Mouse (Mus musculus) retina, postnatal 7 days (tissue): ENCODE data around the gene Tmem200a.

ENCODE experiments used
- DNase-seq: peaks from one replicate; pipeline ENCODE4 v3.0.0-alpha.2; 2012; ENCODE audit warnings: low read depth, low spot score

Gene Tmem200a

DNA sequence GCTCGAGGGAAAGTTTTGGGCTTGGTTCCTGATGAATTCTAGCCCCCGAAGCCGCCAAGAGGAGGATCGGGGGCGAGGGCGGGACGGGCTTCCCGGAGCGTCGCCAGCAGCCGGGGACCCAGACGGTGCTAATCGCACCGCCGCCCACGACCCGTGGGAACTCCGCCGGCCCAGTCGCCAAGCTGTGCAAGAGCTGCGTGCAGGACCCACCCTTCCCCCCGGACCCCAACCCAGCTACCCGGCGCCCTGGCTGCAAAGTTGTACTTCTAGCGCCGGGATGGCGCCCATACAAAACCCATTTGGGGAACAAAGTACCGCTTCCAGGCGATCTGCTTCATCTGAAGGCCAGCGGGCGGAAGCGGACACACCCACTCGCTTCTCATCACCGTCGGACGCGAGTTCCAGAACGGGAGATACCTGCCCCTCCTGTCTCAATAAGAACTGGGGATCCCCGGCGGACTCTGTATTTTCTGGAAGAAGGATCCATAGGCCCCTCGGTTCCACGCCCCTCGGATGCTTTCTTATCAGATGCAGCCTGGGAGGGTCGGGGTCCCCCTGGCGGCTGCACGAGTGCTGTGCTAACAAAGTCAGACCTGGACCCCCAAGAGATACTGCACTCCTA lies at the start of gene Tmem200a:
Tmem200a (minus strand) TSS at position 532 of the 622 bp plus-strand sequence.
- peak; percentile 43 for DNase-seq

DNA sequence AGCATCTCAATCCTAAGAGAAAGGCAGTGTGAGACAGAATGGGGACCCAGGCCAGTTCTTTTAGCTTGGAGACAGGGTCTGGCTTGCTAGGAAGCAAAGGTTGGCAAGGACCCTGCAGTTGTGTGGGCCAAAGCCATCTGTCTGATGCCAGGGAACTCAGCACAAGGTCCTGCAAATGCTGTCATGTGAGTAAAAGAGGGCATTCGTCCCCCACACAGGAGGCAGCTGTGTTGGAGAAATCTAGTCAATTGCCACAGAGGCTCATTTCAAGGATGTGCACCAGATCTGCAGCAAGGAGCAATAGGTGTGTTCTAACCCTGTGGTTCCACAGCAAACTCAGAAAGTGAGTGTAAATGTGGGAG lies 41.0 kb upstream of the Tmem200a start:
- no peak for DNase-seq

DNA sequence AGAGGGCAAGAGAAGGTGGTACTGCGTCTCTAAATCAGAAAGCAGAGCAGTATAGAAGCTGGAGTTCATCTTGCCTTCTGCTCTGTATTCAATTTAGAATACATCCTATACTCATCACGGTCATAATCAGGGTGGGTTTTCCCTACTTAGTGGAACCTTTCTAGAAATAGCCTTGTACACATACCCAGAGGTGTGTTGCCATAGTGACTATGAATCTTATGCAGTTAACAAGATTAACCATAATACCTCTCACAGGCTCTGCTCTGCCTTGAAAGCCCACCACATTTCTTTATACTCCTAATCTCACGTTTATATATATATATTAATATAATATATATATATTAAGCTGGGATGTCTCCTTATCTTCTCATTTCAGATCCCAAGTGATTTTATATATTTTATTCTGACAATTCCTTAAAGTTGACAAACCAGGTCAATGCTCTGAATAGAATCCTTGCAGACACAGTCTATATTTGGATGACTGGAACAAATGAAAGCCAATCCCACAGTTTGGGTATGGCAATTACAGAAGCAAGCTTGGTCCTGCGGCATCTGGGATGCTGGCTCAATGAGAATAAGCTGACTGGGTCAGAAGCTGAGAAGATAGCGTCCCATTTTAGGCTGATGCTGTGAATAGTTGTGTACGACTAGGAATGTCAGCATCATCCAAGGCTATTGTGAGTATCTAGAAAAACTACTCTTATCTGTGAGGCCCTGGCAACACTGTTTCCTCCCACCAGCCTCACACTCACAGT lies 40.4 kb upstream of the Tmem200a start:
- no peak for DNase-seq

DNA sequence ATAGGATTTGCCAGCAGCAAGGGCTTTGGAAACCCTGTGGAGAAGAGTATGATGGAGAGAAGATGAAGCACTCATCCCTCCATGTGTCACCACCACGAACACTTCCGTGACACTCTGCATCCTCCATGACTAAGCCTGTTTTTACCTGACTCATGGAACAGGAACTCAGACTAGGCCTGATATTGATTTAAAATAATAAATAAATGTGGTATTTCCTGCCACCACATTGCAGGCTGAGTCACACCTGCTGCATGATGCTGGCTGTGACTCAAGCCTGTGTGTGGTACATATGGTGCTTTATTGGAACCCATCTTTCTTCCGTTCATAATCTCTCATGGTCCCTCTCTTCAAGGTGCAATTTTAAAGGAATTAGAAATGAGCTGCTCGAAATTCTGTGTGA lies 35.6 kb upstream of the Tmem200a start:
- no peak for DNase-seq

DNA sequence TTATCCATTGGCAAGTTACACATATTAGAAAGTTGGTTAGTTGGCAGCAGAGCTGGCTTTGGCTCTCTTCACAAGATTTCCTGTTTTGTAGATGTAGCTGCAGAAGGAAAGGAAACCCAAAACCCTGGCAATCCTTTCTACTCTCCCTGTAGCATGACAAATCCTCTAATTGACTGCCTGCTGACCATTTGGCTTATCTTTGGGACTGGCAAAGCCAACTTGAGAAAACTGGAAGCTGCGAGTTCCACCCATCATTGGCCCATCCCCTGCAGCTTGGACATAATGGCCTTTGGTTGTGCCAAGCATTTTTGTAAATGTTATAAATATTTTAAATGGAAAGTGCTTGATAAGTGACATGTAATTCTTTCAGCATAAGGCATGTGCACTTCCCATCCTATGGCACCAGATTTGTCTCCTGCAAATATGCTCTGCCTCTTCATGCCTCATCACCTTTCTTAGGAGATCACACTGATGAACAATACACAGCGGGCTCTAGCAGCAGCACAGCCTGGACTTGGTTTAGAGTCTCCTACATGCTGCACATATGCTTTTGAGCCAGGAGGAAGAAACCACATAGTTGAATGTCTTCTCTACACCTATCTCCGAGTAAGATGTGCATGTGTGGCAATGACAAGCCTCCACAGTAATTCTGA lies 24.6 kb upstream of the Tmem200a start:
- no peak for DNase-seq

DNA sequence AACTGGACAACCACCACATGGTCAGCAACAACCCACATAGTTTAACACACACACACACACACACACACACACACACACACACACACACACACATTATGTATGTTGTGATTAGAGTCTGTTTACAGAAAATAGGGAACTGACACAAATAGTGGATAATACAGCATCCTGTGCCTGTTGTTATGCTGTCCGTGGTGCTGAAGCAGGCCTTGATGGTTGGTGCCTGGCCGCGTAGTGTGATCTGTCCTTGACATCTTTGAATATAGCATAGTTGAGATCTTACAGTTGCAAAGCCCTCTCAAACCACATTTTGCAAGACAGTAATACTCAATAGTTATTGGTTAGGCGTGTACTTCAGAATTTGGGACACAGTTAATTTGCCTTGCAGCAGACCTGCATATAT lies 3.2 kb upstream of the Tmem200a start:
- DNase-seq = no peak

DNA sequence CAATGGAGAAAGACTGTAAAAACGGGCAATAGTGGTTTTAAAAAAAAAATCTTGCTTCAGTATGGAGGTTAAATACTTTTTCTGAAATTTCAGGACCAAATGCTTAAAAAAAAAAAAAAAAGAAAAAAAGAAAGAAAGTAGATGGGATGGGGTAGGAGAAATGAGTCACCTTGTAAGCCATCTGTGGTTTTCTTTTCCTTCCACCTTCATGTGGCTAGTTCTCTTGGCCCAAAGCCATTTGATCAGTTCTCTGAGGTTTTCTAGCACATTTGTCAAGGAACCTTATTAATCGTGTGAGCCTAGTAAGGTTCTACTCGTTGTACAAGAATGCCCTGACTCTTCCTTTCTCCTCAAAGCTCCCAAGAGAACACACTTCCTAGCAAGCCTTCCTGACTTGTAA lies 826 bp upstream of the Tmem200a start:
- no peak for DNase-seq

DNA sequence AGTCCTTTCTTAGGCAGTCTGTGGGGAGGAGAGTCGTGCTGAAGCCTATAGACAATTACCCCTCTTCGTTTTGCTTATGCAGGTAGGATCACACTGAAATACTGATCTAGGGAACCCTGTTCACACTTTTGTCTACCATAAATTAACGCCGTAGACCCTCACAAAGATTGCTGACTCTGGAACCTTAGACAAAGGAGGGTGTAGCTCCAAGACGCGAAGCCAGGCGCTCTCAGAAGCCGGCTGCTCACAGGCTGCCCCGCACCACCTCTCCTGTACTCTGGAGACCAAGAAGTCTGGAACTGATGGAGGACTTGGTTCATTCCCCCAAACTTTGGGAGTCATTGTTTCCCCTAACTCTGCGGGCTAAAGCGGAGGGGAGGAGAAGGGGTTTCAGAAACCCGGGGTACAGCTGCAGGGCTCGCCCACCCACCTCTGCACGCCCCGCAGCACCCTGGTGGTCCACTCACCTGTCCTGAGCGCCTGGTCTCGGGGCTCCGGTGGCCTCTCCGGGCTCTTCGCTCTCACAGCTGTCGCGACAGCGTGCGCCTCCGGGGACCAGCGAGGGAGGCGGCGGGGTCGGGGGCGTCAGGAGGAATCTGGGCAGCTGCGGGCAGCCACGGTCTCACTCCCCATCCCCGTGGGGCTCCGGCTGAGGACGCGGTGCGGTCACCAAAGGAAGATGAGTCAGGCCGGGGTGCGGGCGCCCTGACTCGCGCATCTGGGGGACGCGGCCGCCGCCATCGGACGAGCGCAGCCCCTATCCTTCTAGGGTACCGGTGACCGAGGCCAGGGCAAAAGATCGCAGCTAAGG lies 976 bp downstream of the Tmem200a start, which contains the start of gene Gm9767:
Gm9767 (plus strand) TSS at position 585 of the 811 bp plus-strand sequence.
- DNase-seq = no peak

DNA sequence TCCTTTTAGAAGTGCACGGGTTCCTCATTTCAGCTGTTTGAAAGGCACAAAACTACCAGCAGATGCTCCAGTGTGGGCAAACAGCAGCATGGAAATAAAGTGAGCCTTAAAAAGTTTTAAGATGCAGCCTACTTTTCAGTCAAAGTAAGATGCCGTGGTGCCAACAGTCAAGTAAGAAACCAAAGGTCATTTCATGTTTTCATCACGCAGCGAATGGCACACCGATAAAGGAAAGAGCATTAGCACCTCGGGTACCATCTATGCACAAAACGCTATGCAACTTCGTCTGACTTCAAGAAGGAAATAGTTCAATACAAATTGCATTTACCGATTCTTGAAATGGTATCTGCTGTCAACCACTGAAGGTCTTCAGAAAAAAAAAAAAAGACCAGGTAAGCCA lies 1.9 kb downstream of the Tmem200a start:
- no peak for DNase-seq

DNA sequence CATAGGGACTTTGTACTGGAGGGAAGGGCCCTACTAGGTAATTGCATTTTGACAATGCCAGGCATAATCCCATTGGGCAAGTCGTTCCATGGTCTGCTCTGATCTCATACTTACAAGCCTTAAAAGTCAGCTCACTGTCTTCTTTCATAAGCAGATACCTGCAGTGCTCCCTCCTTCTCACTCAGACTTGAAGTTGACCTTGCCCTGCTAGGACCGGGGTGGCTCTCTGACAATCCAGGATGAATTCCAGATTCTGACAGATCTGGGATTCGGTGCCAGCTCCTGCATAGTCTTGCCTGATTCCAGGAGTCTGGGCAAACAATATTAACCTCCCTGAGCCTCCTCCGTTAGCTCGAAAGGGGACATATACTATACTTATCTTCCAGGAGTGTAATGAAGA lies 6.9 kb downstream of the Tmem200a start:
- no peak for DNase-seq

DNA sequence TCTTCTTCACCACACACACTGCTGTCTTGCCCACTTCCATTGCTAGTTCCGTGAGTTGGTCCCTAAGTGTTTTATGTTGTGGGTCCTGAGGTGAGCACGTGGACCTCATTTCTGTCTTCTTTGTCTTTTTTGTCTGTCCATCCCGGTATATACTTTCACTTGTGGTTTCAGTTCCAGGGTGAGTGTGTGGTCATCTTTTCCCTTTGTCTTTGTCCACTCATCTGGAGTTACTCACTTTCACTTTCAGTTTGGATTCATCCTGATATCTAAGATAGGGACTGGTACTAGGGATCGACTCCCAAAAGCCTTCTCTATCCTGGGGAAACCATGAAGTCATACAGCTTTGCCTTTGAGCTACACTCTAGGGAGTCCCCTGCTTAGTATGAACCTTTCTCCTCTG lies 15.8 kb downstream of the Tmem200a start:
- no peak for DNase-seq

DNA sequence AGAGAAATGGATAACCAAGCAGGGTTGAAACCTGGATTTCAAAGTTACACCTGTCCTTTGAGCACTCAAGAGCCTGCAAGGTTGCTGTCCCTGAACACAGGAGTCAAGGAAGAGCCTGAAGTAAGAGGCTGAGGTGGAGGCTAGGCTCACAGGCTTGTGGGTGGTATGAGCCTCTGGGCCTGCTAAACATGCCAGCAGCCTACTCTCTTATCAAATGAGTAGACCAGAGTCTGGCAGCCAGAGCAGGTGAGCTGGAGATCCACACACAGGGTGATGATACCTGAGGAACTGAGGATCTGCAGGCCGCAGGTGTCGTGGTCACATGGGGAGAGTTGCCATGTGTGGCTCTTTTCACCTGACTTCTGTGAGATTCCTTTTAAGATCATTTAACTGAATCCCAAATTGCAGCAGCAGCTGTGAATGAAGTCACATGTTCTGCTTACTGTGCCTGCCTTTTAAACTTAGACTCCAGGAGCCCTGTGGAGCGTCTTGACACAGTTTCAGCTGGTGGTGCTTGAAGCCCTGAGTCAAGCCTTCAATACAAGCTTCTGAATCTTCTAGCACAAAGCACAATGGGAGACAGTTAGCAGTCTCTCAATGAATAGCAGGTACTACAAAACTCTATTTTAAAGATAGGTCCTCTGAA lies 19.1 kb downstream of the Tmem200a start:
- DNase-seq = no peak

DNA sequence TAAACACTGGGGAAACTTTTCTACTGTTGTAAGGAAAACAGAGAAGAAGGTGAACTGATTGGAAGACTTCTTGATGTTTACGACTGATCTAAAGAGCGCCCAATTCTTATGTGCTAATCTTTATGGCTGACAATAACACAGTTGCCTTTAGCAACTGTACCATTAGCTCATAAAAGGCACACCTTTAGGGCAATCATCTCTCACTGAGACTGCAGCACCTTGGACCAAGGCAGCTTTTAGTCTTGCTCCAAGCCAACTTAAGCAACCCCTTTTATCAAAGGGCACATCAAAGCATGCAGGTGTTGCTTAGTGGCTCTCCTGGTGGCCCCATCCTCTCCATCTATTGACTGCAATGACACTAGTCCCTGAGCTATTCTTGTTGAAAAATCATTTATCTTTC lies 27.7 kb downstream of the Tmem200a start:
- DNase-seq = no peak

DNA sequence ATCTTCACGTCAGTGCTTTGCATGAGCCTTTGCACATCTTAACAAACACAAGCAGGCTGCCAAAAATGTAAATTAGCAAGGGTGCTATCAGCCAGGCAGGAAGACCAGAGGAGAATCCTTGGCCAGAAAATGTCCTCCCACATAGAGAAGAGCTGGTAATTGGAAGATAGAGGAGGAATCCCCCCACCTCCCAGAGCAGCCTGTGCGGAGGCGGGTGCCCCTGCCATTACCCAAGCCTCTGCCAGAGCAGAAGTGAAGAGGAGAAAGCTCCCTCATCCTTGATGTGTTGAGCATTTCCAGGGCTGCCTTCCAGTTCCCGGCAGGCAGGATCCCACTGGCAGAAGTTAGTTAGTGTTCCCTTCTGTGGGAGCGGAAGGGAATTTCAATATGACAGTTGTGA lies 43.9 kb downstream of the Tmem200a start:
- no peak for DNase-seq

DNA sequence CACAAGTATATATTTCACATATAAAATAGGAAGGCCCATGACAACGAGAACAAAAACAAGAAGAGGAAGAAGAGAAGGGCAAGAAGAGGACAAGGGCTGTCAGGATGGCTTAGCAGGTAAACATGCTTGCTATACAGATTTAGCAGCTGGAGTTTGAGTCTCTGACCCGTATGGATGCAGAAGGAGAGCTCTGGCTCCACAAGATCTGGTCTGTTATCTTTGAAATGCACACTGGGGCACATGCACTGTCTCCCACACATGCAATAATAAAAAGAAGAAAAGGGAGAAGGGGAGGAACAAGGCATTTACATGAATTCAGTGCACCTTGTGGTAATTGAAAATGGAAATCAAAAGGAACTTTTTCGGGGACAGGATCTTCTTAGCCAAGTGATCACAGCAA lies 60.1 kb downstream of the Tmem200a start:
- no peak for DNase-seq

DNA sequence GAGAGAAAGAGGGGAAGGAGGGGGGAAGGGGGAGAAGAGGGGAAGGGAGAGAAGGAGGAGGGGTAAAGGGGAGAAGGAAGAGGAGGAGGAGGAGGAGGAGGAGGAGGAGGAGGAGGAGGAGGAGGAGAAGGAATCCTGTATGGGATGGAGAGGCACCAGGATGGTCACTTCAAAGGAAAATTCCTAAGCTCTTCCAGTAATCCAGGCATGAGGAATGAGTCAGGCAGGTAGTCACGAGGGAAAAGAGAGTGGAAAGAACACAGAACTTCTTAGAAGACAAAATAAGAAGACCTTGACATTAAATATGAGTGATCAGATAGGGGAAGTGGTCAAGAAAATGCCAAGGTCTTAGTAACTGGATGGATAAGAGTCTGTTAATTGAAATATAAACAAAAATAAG lies 64.6 kb downstream of the Tmem200a start:
- DNase-seq = no peak

DNA sequence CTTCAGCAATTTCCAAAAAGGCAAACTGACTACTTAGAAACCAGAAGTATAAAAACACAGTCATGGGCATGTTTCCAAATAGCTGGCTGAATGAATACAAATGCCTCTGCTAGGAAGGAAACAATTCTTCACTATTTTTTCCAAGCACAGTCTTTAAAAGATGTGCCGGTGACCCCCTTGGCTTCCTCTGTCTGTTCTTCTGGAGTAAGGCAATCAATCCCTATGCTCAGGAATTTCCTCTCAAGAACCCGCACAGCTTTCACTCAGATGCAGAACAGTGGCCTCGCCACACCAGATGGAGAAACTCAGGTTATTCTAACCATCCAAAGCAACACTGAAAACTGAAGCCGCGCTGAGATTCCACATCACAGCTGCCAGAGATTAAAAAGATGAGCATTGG lies 69.9 kb downstream of the Tmem200a start:
- DNase-seq = no peak

DNA sequence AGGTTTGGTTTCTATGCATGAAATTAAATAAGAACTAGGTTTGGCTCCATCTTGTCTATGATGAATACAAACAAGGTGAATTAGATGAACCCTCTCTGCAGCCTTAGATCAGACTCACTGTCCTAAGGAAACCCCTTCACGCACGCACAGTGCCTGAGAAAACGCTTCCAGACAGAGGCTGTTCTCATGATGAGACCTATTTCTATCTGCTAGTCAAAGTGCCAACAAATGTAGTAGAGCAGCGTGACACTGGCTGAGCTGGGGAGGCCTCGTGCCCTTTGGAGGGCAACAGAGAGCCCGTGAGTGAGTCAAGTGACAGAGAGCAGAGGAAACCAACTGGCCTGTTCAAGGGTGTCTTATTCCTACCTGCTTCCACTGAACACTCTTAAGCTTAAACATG lies 73.4 kb downstream of the Tmem200a start:
- DNase-seq = no peak

DNA sequence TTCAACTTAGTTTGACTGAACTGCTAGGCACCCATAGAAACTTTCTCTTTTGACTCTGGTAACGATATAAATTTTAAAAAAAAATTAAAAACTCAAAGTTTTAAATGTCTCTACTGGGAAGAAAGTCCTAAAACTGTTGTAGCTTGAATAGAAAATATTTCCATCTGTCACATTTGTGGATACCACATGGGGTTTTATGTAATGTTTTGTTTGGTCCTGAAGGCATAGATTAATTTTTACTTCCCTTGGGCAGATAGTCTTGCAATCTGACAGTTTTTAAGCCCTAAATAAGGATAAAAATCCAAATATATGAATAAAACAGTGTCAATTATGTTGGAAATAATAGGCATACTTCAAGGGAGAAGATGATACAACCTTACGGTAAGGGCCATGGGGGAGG lies 78.0 kb downstream of the Tmem200a start:
- no peak for DNase-seq

DNA sequence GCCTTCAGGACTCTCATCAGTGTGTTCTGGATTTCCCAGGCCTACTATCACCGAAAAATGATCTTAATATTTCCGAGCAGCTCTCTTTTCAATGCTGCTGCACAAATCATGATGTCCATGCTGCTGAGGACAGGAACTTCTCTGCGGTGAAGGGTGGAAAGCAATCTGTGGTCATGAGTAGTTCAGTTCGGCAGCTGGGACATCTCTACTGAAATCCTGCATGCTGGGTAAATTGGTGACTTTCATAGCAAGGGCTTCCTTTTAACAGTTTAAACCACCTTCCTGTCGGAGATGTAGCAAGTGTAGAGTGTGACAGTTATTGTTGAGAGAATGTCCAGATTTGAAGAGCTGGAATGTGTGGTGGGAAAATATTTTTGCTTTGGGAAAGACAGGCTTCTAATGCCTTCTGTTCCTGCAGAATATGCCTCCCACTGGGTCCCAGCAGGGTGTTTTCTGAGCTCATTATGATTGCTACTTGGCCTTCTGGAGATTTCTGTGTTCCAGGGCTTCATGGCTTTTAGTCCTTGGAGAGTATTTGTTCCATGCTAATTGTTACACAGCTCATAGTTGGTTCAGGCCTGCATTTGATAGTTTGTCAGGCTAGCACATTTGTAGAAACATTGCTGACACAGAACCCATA lies 79.4 kb downstream of the Tmem200a start:
- DNase-seq = no peak

DNA sequence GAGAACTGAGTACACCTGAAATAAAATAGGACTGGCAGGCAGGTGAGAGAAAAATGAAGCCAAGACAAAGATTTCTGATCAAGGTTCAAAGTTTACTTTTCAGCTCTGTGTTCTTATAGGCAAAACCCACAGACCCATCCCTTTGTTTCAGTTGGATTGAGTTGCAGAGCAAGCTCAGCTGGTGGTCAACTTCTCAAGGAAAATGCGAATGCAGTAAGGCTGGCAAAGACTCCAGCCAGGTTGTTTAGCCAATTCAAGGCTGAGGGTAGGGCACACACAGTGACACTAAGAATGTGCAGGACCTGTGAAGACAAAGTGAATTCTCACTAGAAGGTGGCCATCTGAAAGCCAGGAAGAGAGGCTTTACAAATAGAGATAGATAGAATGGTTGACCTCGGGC lies 94.8 kb downstream of the Tmem200a start:
- DNase-seq = no peak
